Mouse (Mus musculus) forebrain, embryonic 11.5 days (tissue): ENCODE results near the gene Wipi1. TPM values are rescaled to one million over a fixed set of nuclear protein-coding genes. Genes with fewer than 3 reads are reported as not detected.
"Not testable (repeated sequence)": the region's sequence is repeated elsewhere in the genome, so short reads cannot be mapped to it uniquely, and the experiment has no call there.

ENCODE experiments used
- ATAC-seq: fragments of 200-750 bp; cut with Nextera tagmentation; replicated peaks from 2 replicates; pipeline ENCODE4 v1.8.0; 2017; ENCODE audit warnings: moderate TSS enrichment; ENCODE audit not compliant: low FRiP score
- DNase-seq: peaks from one replicate; pipeline ENCODE4 v3.0.0-alpha.2; 2017; ENCODE audit warnings: low spot score
- H3K27ac ChIP-seq: fragments of 300-500 bp; sonication (generic); 2 replicates; pipeline ENCODE4 v1.5.1; 2014; ENCODE audit warnings: low read depth, low read length
- H3K27me3 ChIP-seq: fragments of 300-500 bp; sonication (generic); 2 replicates; pipeline ENCODE4 v1.6.1; 2014; ENCODE audit warnings: mild to moderate bottlenecking, low read length, mixed read lengths; ENCODE audit not compliant: control insufficient read depth, insufficient read depth
- H3K36me3 ChIP-seq: fragments of 300-500 bp; sonication (generic); 2 replicates; pipeline ENCODE4 v1.6.1; 2014; ENCODE audit warnings: mild to moderate bottlenecking, low read length, moderate library complexity, mixed read lengths; ENCODE audit not compliant: control insufficient read depth, insufficient read depth
- H3K4me1 ChIP-seq: fragments of 300-500 bp; sonication (generic); replicated peaks from 2 replicates; pipeline ENCODE4 v1.6.1; 2014; ENCODE audit warnings: low read length, mixed read lengths; ENCODE audit not compliant: control insufficient read depth, insufficient read depth
- H3K4me2 ChIP-seq: fragments of 300-500 bp; sonication (generic); 2 replicates; pipeline ENCODE4 v1.6.1; 2014; ENCODE audit warnings: low read depth, mild to moderate bottlenecking, low read length, moderate library complexity, mixed read lengths; ENCODE audit not compliant: severe bottlenecking
- H3K4me3 ChIP-seq: fragments of 300-500 bp; sonication (generic); 2 replicates; pipeline ENCODE4 v1.5.1; 2014; ENCODE audit warnings: low read depth, low read length
- H3K9ac ChIP-seq: fragments of 300-500 bp; sonication (generic); 2 replicates; pipeline ENCODE4 v1.6.1; 2014; ENCODE audit warnings: low read length
- H3K9me3 ChIP-seq: fragments of 300-500 bp; sonication (generic); 2 replicates; pipeline ENCODE4 v1.6.1; 2016; ENCODE audit warnings: low read length, mixed read lengths; ENCODE audit not compliant: control insufficient read depth
- WGBS: fragments of 180-500 bp; shearing (Covaris S2); extraction: QIAGEN DNeasy Blood & Tissue Kit; methylation state at CpG from one replicate; pipeline ENCODE4 v1.1.7; 2014; 5-methylcytosine and 5-hydroxymethylcytosine counted together
- polyA plus RNA-seq: library from polyadenylated mRNA; unstranded; fragments of >200 nt; fragmentation: Nextera tagmentation; extraction: Ambion mirVana; gene quantifications from 2 replicates; pipeline ENCODE4 v1.2.1, GENCODE M21; 2014

The Wipi1 gene
- polyA plus RNA-seq, result 11.1 and 14.7 TPM in 2 replicates

DNA sequence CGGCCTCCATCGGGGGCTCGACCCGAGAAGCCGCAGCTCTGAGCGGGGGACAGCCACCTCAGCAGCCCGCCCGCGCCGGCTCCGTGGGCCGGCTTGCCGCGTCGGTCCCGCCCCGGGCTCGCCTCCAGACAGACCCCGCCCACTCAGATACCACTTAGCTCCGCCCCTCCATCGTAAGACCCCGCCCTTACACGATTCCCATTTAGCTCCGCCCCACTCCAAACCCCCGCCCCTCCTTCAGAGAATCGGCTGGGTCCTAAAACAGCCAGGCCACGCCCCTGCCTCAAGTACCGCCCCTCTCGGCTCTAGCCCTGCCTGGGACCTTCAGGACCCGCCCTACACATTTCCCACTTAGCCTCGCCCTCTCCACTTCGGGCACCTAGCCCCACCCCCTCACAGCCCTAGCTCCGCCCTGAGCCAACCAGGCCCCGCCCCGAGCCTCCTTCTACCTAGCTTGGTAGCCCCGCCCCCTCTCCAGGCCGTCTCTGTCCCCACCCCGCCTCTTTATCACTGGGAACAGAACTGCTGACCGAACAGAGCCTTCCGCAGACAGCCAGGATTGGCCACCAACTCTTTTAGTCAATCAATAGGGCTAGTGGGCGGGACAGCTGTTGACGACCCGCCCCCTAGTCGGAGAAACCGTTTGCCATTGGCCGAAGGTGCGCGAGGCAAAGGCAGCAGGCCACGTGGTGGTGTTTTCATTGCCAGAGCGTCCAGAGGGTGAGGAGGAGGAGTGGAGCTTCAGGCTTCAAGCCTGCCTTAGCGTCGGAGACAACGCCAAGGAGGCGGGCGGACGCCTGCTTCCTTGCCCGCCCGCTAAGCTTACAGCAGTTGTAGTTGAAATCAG, at the start of gene Wipi1:
TSS of gene Wipi1 (minus strand) at position 665 of the 847 bp plus-strand sequence.
- peak; percentile 97 for ATAC-seq
- peak; percentile 98 for DNase-seq

GRCm38 (mm10) chr11:109660526-109660925, 48.8 kb upstream of the Wipi1 start:
- 93% methylated on average over 8 of the region's 8 CpGs for WGBS
- not testable (repeated sequence) for H3K36me3 ChIP-seq, H3K4me1 ChIP-seq, H3K4me2 ChIP-seq, H3K9ac ChIP-seq, H3K4me3 ChIP-seq, DNase-seq, H3K9me3 ChIP-seq, ATAC-seq, H3K27ac ChIP-seq, H3K27me3 ChIP-seq

More for the DNA sequence above, at the start of gene Wipi1:
- H3K9me3 ChIP-seq, result no peaks in the 10 kb centered on the region
- peaks cover 7% of the 10 kb centered on the region for H3K4me1 ChIP-seq
- peak within 1 kb of the TSS; percentile 63 for H3K4me3 ChIP-seq
- H3K27me3 ChIP-seq, result no peaks in the 10 kb centered on the region
- H3K9ac ChIP-seq, result peak within 1 kb of the TSS; percentile 62
- no peaks in the 10 kb centered on the region for H3K36me3 ChIP-seq
- no peak within 1 kb of the TSS for H3K27ac ChIP-seq
- under 1% methylated on average over 57 of the region's 58 CpGs for WGBS
- H3K4me2 ChIP-seq, result peak within 1 kb of the TSS; percentile 90

DNA sequence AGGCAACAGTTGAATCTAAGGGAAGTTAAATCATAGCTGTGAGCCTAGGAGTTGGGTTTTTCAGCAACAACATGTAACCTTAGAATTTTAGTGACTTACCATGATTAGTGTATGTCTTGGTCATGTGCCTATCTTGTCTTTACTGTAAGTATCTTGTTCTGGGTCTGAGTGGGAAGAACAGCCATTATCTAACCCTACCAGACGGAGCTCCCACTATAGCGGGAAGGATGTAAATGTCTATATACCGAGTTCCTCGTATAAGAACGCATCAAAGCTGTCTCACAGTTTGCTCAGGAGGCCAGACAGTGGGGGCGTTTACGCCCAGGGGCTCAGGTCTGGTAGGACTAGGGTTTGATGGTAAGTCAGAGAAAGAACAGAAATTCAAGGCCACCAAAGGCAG, 44.5 kb upstream of the Wipi1 start:
- Histone ChIP-seq H3K27me3 (no peaks in the 10 kb centered on the region), H3K9ac (no peak overlapping the region), H3K4me1 (peaks cover 13% of the 10 kb centered on the region), H3K9me3 (no peaks in the 10 kb centered on the region), H3K27ac (no peak overlapping the region), H3K4me3 (no peak overlapping the region), H3K36me3 (peaks cover 8% of the 10 kb centered on the region), H3K4me2 (no peak overlapping the region)
- ATAC-seq, result no peak
- no peak for DNase-seq
- 92% methylated on average over 7 of the region's 7 CpGs for WGBS

DNA sequence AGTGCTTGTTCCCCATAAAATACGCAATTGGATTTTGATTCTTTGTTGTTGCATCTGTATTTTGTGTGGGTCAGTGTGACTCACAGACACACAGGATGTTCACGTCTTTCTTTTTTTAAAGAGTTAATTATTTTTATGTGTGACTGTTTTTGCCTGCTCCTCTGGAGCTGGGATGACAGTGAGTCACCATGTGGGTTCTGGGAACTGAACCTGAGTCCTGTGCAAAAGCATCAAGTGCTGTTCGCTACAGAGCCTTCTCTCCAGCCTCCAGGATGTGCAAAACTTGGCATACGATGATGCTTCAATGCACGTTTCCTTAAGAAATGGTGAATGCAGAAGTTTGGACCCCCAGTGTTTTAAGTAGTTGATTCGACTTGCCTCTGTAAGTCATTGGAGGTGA, 42.8 kb upstream of the Wipi1 start:
- ATAC-seq, result no peak
- DNase-seq, result no peak
- Histone ChIP-seq H3K4me3 (no peak overlapping the region), H3K4me1 (peaks cover 13% of the 10 kb centered on the region), H3K9me3 (no peaks in the 10 kb centered on the region), H3K36me3 (peaks cover 6% of the 10 kb centered on the region), H3K9ac (no peak overlapping the region), H3K27ac (no peak overlapping the region), H3K27me3 (no peaks in the 10 kb centered on the region), H3K4me2 (no peak overlapping the region)
- 92% methylated on average over 6 of the region's 6 CpGs for WGBS

- DNase-seq, result no peak
- 84% methylated on average over 8 of the region's 8 CpGs for WGBS
- Histone ChIP-seq H3K4me2 (no peak overlapping the region; the same call in 1 of the 2 replicates), H3K27ac (no peak overlapping the region), H3K27me3 (no peaks in the 10 kb centered on the region), H3K4me1 (peaks cover 13% of the 10 kb centered on the region), H3K9ac (no peak overlapping the region), H3K4me3 (no peak overlapping the region), H3K36me3 (peaks cover 3% of the 10 kb centered on the region), H3K9me3 (no peaks in the 10 kb centered on the region)
- ATAC-seq, result no peak
These were observed 41.4 kb upstream of the Wipi1 start for GRCm38 (mm10) chr11:109653201-109653600.

- ATAC-seq (no peak), DNase-seq (no peak)
- 65% methylated on average over 6 of the region's 6 CpGs for WGBS
- Histone ChIP-seq H3K4me3 (peak overlapping the region; percentile 97), H3K9ac (peak overlapping the region; percentile 93; the same call in 1 of the 2 replicates), H3K4me1 (peaks cover 13% of the 10 kb centered on the region), H3K36me3 (peaks cover 3% of the 10 kb centered on the region), H3K9me3 (no peaks in the 10 kb centered on the region), H3K27ac (no peak overlapping the region), H3K4me2 (peak overlapping the region; percentile 84), H3K27me3 (no peaks in the 10 kb centered on the region)
These were observed 40.7 kb upstream of the Wipi1 start for GRCm38 (mm10) chr11:109652505-109652904.

- peaks cover 13% of the 10 kb centered on the region for H3K4me1 ChIP-seq
- H3K27me3 ChIP-seq, result no peaks in the 10 kb centered on the region
- WGBS, result 1% methylated on average over 21 of the region's 21 CpGs
- H3K9me3 ChIP-seq, result no peaks in the 10 kb centered on the region
- peak overlapping the region; percentile 93 for H3K9ac ChIP-seq
- H3K27ac ChIP-seq, result peak overlapping the region; percentile 89; the same call in 1 of the 2 replicates
- ATAC-seq (peak; percentile 12), DNase-seq (peak; percentile 75)
- peak overlapping the region; percentile 97 for H3K4me3 ChIP-seq
- H3K4me2 ChIP-seq, result peak overlapping the region; percentile 84
- H3K36me3 ChIP-seq, result peaks cover 3% of the 10 kb centered on the region
These were observed 39.8 kb upstream of the Wipi1 start for GRCm38 (mm10) chr11:109651566-109652024.

DNA sequence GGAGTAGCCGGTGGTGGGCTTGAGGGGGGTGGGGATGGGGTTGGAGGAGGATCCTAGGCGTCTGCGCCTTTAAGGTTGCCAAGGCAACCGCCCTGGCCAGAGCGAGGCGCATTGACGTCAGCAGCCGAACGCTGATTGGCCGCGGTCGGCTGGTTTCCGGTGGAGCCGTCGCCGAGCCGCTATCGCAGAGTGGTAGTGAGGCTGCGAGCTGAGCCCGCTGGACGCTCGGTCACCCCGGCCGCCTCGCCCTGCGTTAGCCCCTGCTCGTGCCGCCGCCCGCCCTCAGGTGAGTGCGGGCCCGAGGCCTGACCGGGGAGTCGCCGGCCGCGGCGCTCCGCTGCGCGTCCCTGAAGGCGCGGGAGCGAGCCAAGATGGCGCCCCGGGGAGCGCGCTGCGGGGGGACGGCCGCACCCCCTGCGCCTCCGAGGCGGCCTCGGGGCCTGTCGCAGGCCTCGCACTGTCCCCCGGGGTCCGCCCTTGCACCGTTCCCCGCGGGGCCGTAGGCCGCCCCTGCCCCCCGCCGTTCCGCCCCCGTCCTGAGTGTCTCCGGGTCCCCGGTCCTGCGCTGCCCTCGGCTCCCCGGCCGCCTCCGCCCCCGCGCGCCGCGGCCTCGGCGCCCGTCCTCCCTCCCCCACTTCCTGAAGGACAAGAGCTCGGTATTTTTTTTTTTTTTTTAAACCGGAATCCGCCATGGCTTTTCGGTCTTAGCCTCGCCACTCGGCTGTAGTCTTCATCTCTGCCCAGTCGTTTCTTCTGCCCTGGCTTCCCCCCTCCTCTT, 39.2 kb upstream of the Wipi1 start:
- peak overlapping the region; percentile 93 for H3K9ac ChIP-seq
- no peaks in the 10 kb centered on the region for H3K27me3 ChIP-seq
- WGBS, result under 1% methylated on average over 48 of the region's 90 CpGs
- peak overlapping the region; percentile 97 for H3K4me3 ChIP-seq
- peak; percentile 95 for ATAC-seq
- peak overlapping the region; percentile 89 for H3K4me2 ChIP-seq
- H3K4me1 ChIP-seq, result peaks cover 13% of the 10 kb centered on the region
- DNase-seq, result peak; percentile 96
- peak overlapping the region; percentile 89 for H3K27ac ChIP-seq
- H3K9me3 ChIP-seq, result no peaks in the 10 kb centered on the region
- peaks cover 3% of the 10 kb centered on the region for H3K36me3 ChIP-seq
